ENCODE assay signal across 9 mouse cellular contexts in the genomic region with DNA sequence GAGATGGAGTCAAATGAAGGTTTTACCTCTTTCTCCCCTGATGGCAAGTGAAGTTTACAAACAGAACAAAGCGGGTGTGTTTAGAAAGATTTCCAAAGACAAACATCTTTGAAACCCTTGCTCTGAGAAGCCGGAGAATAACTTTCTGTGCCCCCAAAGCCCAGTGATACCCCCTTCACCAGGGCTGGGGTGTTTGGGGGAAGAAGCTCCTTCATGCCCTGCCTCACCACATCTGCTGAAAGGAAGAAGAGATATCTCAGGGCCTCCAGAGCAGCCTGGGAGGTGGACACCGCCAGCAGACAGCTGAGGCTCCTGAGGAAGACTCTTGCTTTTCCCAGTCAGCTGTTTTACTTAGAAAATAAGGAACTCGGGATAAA. TPM values are rescaled to one million over a fixed set of nuclear protein-coding genes. Genes with fewer than 3 reads are reported as not detected.
DNase-seq lines count a peak whose midpoint lies in the region; ATAC-seq and TF ChIP-seq lines count a peak whose summit lies in the region.
"Had no signal": no experiment of that assay in that cellular context is flagged by ENCODE, and none has a peak within 500 bp of the region (broad histone marks: within the 10 kb centered on the region; RNA-seq: fewer than 3 reads in every experiment).

No protein-coding gene starts in this region.

- 69% methylated on average over 4 of the region's 4 CpGs for WGBS in intestine, embryonic 14.5 days
- 75% methylated on average over 4 of the region's 4 CpGs for WGBS in intestine, postnatal 0 days
- WGBS in heart, postnatal 0 days = 72% methylated on average over 4 of the region's 4 CpGs
- WGBS in midbrain, embryonic 16.5 days = 83% methylated on average over 4 of the region's 4 CpGs

- H3K4me1 ChIP-seq in intestine, embryonic 14.5 days (replicated peaks; ENCODE audit: control insufficient read depth, insufficient read depth, low read length) = 0 out of 2 replicates have a peak, but pooled peaks cover 4% of the 10 kb centered on the region
- peaks cover 8% of the 10 kb centered on the region; the same call in 1 of the 2 replicates for H3K4me1 ChIP-seq in intestine, postnatal 0 days (replicated peaks; ENCODE audit: control insufficient read depth, insufficient read depth, low read length)
- H3K4me1 ChIP-seq in bone marrow macrophage, adult 2 months (ENCODE audit: control insufficient read depth, insufficient read depth, low read length) = peaks cover 39% of the 10 kb centered on the region
- H3K4me1 ChIP-seq in heart, postnatal 0 days (ENCODE audit: control insufficient read depth, insufficient read depth) = peaks cover 14% of the 10 kb centered on the region
- H3K4me1 ChIP-seq in midbrain, embryonic 16.5 days (ENCODE audit: control insufficient read depth, insufficient read depth, low read length) = peaks cover 18% of the 10 kb centered on the region

- TF ChIP-seq CTCF in intestine, postnatal 0 days (IDR thresholded peaks at IDR 0.05; ENCODE audit: low read depth) = no peak
- TF ChIP-seq CTCF in bone marrow macrophage, adult 2 months (IDR thresholded peaks at IDR 0.05; ENCODE audit: low read depth, low read length) = no peak
- TF ChIP-seq CTCF in heart, postnatal 0 days (IDR thresholded peaks at IDR 0.05; ENCODE audit: low read depth) = no peak

- TF ChIP-seq EP300 in heart, postnatal 0 days (IDR thresholded peaks at IDR 0.05; ENCODE audit: low read depth) = no peak

- peak overlapping the region; percentile 83 for H3K4me2 ChIP-seq in intestine, embryonic 14.5 days (ENCODE audit: low read length)
- no peak overlapping the region; the same call in 1 of the 2 replicates for H3K4me2 ChIP-seq in intestine, postnatal 0 days (replicated peaks; ENCODE audit: low read depth)
- H3K4me2 ChIP-seq in heart, postnatal 0 days (ENCODE audit: low read depth, low read length) = peak overlapping the region; percentile 98; the same call in 1 of the 2 replicates
- peak overlapping the region; percentile 57 for H3K4me2 ChIP-seq in midbrain, embryonic 16.5 days (ENCODE audit: low read length)

- no peak for ATAC-seq in intestine, embryonic 14.5 days (replicated peaks; ENCODE audit: low FRiP score, low TSS enrichment, low read depth)
- ATAC-seq in intestine, postnatal 0 days = no peak
- no peak for ATAC-seq in heart, postnatal 0 days (ENCODE audit: insufficient read depth, low read depth)
- ATAC-seq in midbrain, embryonic 16.5 days = no peak

- H3K27ac ChIP-seq in intestine, embryonic 14.5 days (ENCODE audit: low read depth) = no peak overlapping the region
- no peak overlapping the region for H3K27ac ChIP-seq in intestine, postnatal 0 days (ENCODE audit: low read depth, low read length)
- H3K27ac ChIP-seq in bone marrow macrophage, adult 2 months (ENCODE audit: insufficient read depth, low read depth, low read length) = peak overlapping the region; percentile 89
- H3K27ac ChIP-seq in heart, postnatal 0 days (ENCODE audit: low read depth) = 0 out of 2 replicates have a peak overlapping the region, but pooled peaks have one; percentile 39
- H3K27ac ChIP-seq in midbrain, embryonic 16.5 days (ENCODE audit: low read length) = no peak overlapping the region

- H3K36me3 ChIP-seq in intestine, embryonic 14.5 days (ENCODE audit: control insufficient read depth, insufficient read depth, low read length) = no peaks in the 10 kb centered on the region
- H3K36me3 ChIP-seq in intestine, postnatal 0 days (ENCODE audit: control insufficient read depth, insufficient read depth) = no peaks in the 10 kb centered on the region
- no peaks in the 10 kb centered on the region for H3K36me3 ChIP-seq in heart, postnatal 0 days (replicated peaks; ENCODE audit: control insufficient read depth, insufficient read depth, low read length)
- no peaks in the 10 kb centered on the region for H3K36me3 ChIP-seq in midbrain, embryonic 16.5 days (ENCODE audit: control insufficient read depth, insufficient read depth, low read length)

- H3K27me3 ChIP-seq in intestine, embryonic 14.5 days (replicated peaks; ENCODE audit: control insufficient read depth, insufficient read depth, low read length) = no peaks in the 10 kb centered on the region
- no peaks in the 10 kb centered on the region for H3K27me3 ChIP-seq in intestine, postnatal 0 days (replicated peaks; ENCODE audit: control insufficient read depth, insufficient read depth, low read length)
- no peaks in the 10 kb centered on the region for H3K27me3 ChIP-seq in heart, postnatal 0 days (ENCODE audit: control insufficient read depth, insufficient read depth, low read length)
- no peaks in the 10 kb centered on the region for H3K27me3 ChIP-seq in midbrain, embryonic 16.5 days (ENCODE audit: control insufficient read depth, insufficient read depth, low read depth, low read length)

- no peak overlapping the region for H3K9ac ChIP-seq in intestine, embryonic 14.5 days (ENCODE audit: low read length)
- no peak overlapping the region for H3K9ac ChIP-seq in intestine, postnatal 0 days (ENCODE audit: low read depth, low read length)
- no peak overlapping the region for H3K9ac ChIP-seq in heart, postnatal 0 days (replicated peaks; ENCODE audit: low read depth, low read length)
- no peak overlapping the region for H3K9ac ChIP-seq in midbrain, embryonic 16.5 days (ENCODE audit: low read depth, low read length)

- TF ChIP-seq POLR2A in bone marrow macrophage, adult 2 months (IDR thresholded peaks at IDR 0.05; ENCODE audit: borderline replicate concordance, low read depth, low read length) = no peak

- DNase-seq in intestine, embryonic 14.5 days (ENCODE audit: low spot score) = no peak
- no peak for DNase-seq in heart, postnatal 0 days (ENCODE audit: low spot score)
- no peak for DNase-seq in adipocyte (ENCODE audit: low spot score)
- DNase-seq in gastrocnemius, postnatal 4 days (ENCODE audit: low spot score in 2 of 2) = no peak
- DNase-seq in Muller cell, postnatal 12 days (ENCODE audit: inconsistent ontology term) = no peak
- DNase-seq: cerebellum, adult 9-10 months had no signal

- no peaks in the 10 kb centered on the region for H3K9me3 ChIP-seq in intestine, embryonic 14.5 days (ENCODE audit: control insufficient read depth, low read length)
- no peaks in the 10 kb centered on the region for H3K9me3 ChIP-seq in intestine, postnatal 0 days (ENCODE audit: control insufficient read depth)
- no peaks in the 10 kb centered on the region for H3K9me3 ChIP-seq in heart, postnatal 0 days (replicated peaks; ENCODE audit: control insufficient read depth, low read length)
- H3K9me3 ChIP-seq in midbrain, embryonic 16.5 days (replicated peaks; ENCODE audit: control insufficient read depth, low read length, poor library complexity, severe bottlenecking) = no peaks in the 10 kb centered on the region

- H3K4me3 ChIP-seq in intestine, embryonic 14.5 days (ENCODE audit: low read depth, low read length) = peak overlapping the region; percentile 87; the same call in 1 of the 2 replicates
- no peak overlapping the region for H3K4me3 ChIP-seq in intestine, postnatal 0 days (ENCODE audit: low read depth, low read length)
- no peak overlapping the region for H3K4me3 ChIP-seq in bone marrow macrophage, adult 2 months (ENCODE audit: insufficient read depth, low read length)
- peak overlapping the region; percentile 93; the same call in 1 of the 2 replicates for H3K4me3 ChIP-seq in heart, postnatal 0 days (ENCODE audit: low read depth, low read length)
- no peak overlapping the region for H3K4me3 ChIP-seq in midbrain, embryonic 16.5 days (ENCODE audit: low read depth, low read length)

RNA-seq across cellular contexts. Expression of a gene that starts 1.9 kb away (rescaled TPM):
- 15.3 and 16.0 TPM in 2 replicates for polyA plus RNA-seq in intestine, embryonic 14.5 days (2014; fragmentation: Nextera tagmentation; extraction: Ambion mirVana)
- polyA plus RNA-seq in intestine, postnatal 0 days (2015; fragmentation: Nextera tagmentation; extraction: Ambion mirVana) = 5.5 and 7.0 TPM in 2 replicates
- 66.8 and 73.9 TPM in 2 replicates for polyA plus RNA-seq in bone marrow macrophage, adult 2 months (2012; ENCODE audit: insufficient read depth, insufficient read length, missing spikeins)
- 9.6 and 14.6 TPM in 2 replicates for total RNA-seq in heart, postnatal 0 days (2014; rRNA removed; ENCODE audit: low replicate concordance)
- 3.3 and 3.8 TPM in 2 replicates for polyA plus RNA-seq in heart, postnatal 0 days (2015; fragmentation: Nextera tagmentation; extraction: Ambion mirVana)
- 29.9 and 31.4 TPM in 2 replicates for polyA plus RNA-seq in midbrain, embryonic 16.5 days (2015; fragmentation: Nextera tagmentation; extraction: Ambion mirVana)
- 10 to 100 TPM; 26.3 to 29.3 TPM for total RNA-seq in gastrocnemius, postnatal 4 days (2021)

Comparison
In these comparisons a context has a peak if more than half of its experiments do, and no peak if none do; other contexts are left out.
1. H3K4me3 ChIP-seq: peak in intestine, embryonic 14.5 days (single experiment) and heart, postnatal 0 days (single experiment); none in intestine, postnatal 0 days (single experiment), bone marrow macrophage, adult 2 months (single experiment) and midbrain, embryonic 16.5 days (single experiment).
2. H3K27ac ChIP-seq: peak in bone marrow macrophage, adult 2 months (single experiment) and heart, postnatal 0 days (single experiment); none in intestine, embryonic 14.5 days (single experiment), intestine, postnatal 0 days (single experiment) and midbrain, embryonic 16.5 days (single experiment).